Mouse (Mus musculus): ENCODE results near the gene Arfgap3.

DNA sequence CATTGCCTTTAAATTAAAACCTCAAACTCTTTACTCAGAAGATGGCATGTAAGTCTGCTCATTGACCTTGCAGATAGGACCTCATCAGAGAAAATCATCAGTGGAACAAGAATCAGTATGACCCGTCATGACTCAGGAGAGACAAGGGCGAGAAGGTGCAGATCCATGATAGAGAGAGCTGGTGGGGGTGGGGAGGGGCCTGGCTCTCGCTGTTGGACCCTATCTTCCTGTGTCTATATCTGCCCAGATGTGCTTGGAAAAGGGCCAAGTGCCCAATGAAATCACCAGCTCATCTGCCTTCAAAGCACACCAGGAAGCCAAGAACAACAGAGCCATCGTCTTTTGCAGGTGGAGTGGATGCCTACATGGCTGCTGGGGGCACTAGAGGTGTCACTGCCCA lies 27.1 kb upstream of the Arfgap3 start:
- no peak for TF ChIP-seq CTCF (IDR thresholded peaks at IDR 0.05; ENCODE audit: borderline replicate concordance, insufficient read depth, low read depth, low read length)
- TF ChIP-seq POLR2A (IDR thresholded peaks at IDR 0.05; ENCODE audit: borderline replicate concordance, insufficient read depth, low read length) = no peak

All from cerebellum, adult 2 months (tissue).